Mouse (Mus musculus): ENCODE measurements around the gene Borcs5. TPM values are rescaled to one million over a fixed set of nuclear protein-coding genes. Genes with fewer than 3 reads are reported as not detected.
A peak's percentile ranks its signal among the peaks of the same experiment; 100 is the strongest.

Borcs5 gene
- total and polyA plus RNA-seq, 3 experiments: 8.8 to 19.6 (median 9.1) TPM

- Histone ChIP-seq H3K9me3 (replicated peaks) (no peaks in the 10 kb centered on the region), H3K4me3 (ENCODE audit: low read depth, low read length) (no peak overlapping the region), H3K36me3 (replicated peaks) (peaks cover 22% of the 10 kb centered on the region), H3K27me3 (ENCODE audit: insufficient read depth, low read length) (no peaks in the 10 kb centered on the region), H3K4me1 (ENCODE audit: insufficient read depth, low read depth, low read length) (peaks cover 29% of the 10 kb centered on the region)
- DNase-seq (ENCODE audit: low spot score) (no peak), ATAC-seq (ENCODE audit: extremely low read depth, insufficient number of reproducible peaks, low FRiP score, poor library complexity, severe bottlenecking) (no peak)
- no peak for TF ChIP-seq TAL1 (conservative IDR thresholded peaks at IDR 0.05; ENCODE audit: low read depth, low read length)
- no peak for TF ChIP-seq CTCF (IDR thresholded peaks at IDR 0.05; ENCODE audit: low read depth, low read length)
- TF ChIP-seq POLR2AphosphoS5 (IDR thresholded peaks at IDR 0.05; ENCODE audit: insufficient replicate concordance, low read depth, low read length): no peak
- no peak for TF ChIP-seq GATA2 (IDR thresholded peaks at IDR 0.05; ENCODE audit: borderline replicate concordance, low read depth, low read length)
- no peak for TF ChIP-seq GATA1 (IDR thresholded peaks at IDR 0.05; ENCODE audit: borderline replicate concordance, low read length)
These were observed 61.9 kb downstream of the Borcs5 start for GRCm38 (mm10) chr6:134701211-134701602.

GRCm38 (mm10) chr6:134702184-134702583, 62.9 kb downstream of the Borcs5 start:
- no peaks in the 10 kb centered on the region for H3K9me3 ChIP-seq (replicated peaks)
- peaks cover 21% of the 10 kb centered on the region for H3K36me3 ChIP-seq (replicated peaks)
- TF ChIP-seq TAL1 (conservative IDR thresholded peaks at IDR 0.05; ENCODE audit: low read depth, low read length) (no peak), GATA1 (IDR thresholded peaks at IDR 0.05; ENCODE audit: borderline replicate concordance, low read length) (no peak), CTCF (IDR thresholded peaks at IDR 0.05; ENCODE audit: low read depth, low read length) (no peak), GATA2 (IDR thresholded peaks at IDR 0.05; ENCODE audit: borderline replicate concordance, low read depth, low read length) (no peak), POLR2AphosphoS5 (IDR thresholded peaks at IDR 0.05; ENCODE audit: insufficient replicate concordance, low read depth, low read length) (no peak)
- no peak overlapping the region for H3K4me3 ChIP-seq (ENCODE audit: low read depth, low read length)
- ATAC-seq (ENCODE audit: extremely low read depth, insufficient number of reproducible peaks, low FRiP score, poor library complexity, severe bottlenecking) (no peak), DNase-seq (ENCODE audit: low spot score) (no peak)
- H3K27me3 ChIP-seq (ENCODE audit: insufficient read depth, low read length): no peaks in the 10 kb centered on the region
- H3K4me1 ChIP-seq (ENCODE audit: insufficient read depth, low read depth, low read length): peaks cover 29% of the 10 kb centered on the region

DNA sequence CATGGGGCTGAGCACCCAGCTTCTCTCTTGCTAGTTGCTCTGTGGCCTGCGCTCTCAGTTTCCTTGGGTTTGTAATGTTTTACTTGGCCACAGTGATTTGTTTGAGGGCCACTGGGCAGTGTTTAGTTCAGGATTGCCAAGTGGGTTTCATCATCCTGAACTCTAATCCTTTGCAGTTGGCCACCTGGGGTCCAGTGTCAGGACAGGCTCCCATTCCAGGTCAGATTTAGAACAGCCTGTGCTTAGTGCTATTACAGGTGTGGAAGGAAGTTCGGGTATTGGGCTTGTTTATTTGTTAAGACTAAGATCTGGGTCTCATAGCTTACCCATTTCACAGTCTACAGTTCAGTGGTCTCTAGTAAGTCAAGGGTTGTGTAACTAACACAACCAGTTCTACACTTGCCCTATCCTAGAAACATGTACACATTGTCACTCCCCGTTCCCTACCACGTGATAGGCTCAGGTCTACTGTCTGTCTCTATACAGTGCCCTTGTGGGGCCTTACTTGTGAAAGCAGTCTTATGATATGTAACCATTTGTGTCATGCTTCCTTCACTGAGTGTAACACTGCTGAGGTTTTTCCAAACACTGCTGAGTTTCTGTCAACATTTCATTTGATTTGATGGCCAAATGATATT, 63.9 kb downstream of the Borcs5 start:
- Histone ChIP-seq H3K9me3 (replicated peaks) (no peaks in the 10 kb centered on the region), H3K27me3 (ENCODE audit: insufficient read depth, low read length) (no peaks in the 10 kb centered on the region), H3K4me1 (ENCODE audit: insufficient read depth, low read depth, low read length) (peaks cover 33% of the 10 kb centered on the region), H3K4me3 (ENCODE audit: low read depth, low read length) (no peak overlapping the region), H3K36me3 (replicated peaks) (peaks cover 26% of the 10 kb centered on the region)
- no peak for ATAC-seq (ENCODE audit: extremely low read depth, insufficient number of reproducible peaks, low FRiP score, poor library complexity, severe bottlenecking)
- no peak for TF ChIP-seq GATA2 (IDR thresholded peaks at IDR 0.05; ENCODE audit: borderline replicate concordance, low read depth, low read length)
- no peak for TF ChIP-seq CTCF (IDR thresholded peaks at IDR 0.05; ENCODE audit: low read depth, low read length)
- no peak for DNase-seq (ENCODE audit: low spot score)

- DNase-seq (ENCODE audit: low spot score): no peak
- H3K4me3 ChIP-seq (ENCODE audit: low read depth, low read length): no peak overlapping the region
- TF ChIP-seq TAL1 (conservative IDR thresholded peaks at IDR 0.05; ENCODE audit: low read depth, low read length) (no peak), POLR2AphosphoS5 (IDR thresholded peaks at IDR 0.05; ENCODE audit: insufficient replicate concordance, low read depth, low read length) (no peak), CTCF (IDR thresholded peaks at IDR 0.05; ENCODE audit: low read depth, low read length) (no peak), GATA1 (IDR thresholded peaks at IDR 0.05; ENCODE audit: borderline replicate concordance, low read length) (no peak), GATA2 (IDR thresholded peaks at IDR 0.05; ENCODE audit: borderline replicate concordance, low read depth, low read length) (no peak)
- no peak for ATAC-seq (ENCODE audit: extremely low read depth, insufficient number of reproducible peaks, low FRiP score, poor library complexity, severe bottlenecking)
- no peaks in the 10 kb centered on the region for H3K27me3 ChIP-seq (ENCODE audit: insufficient read depth, low read length)
- no peaks in the 10 kb centered on the region for H3K9me3 ChIP-seq (replicated peaks)
- H3K36me3 ChIP-seq (replicated peaks): peaks cover 44% of the 10 kb centered on the region
- peaks cover 22% of the 10 kb centered on the region for H3K4me1 ChIP-seq (ENCODE audit: insufficient read depth, low read depth, low read length)
These were observed 67.2 kb downstream of the Borcs5 start for GRCm38 (mm10) chr6:134706467-134706866.

- no peak for TF ChIP-seq TAL1 (conservative IDR thresholded peaks at IDR 0.05; ENCODE audit: low read depth, low read length)
These were observed 70.7 kb downstream of the Borcs5 start for GRCm38 (mm10) chr6:134710020-134710419.

DNA sequence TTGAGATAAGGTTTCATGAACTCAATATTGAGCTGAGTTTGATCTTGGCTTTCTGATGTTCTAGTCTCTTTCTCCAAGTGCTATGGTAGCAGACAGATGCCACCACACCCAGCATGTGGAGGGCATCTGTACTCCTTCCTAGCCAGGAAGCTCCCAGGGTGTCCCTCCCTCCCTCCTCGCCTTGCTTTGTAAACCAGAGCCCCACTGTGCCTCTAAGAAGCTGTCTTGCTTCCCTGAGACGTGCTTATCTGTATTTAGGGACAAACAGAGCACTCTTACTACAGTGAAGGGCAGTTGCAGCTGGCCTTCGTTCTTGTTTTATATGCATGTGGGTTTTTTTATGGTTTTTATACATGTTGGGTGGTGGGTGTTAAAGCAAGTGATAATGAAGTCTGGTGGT, 74.0 kb downstream of the Borcs5 start:
- H3K4me3 ChIP-seq (ENCODE audit: low read depth, low read length): no peak overlapping the region
- no peaks in the 10 kb centered on the region; the same call in 1 of the 2 replicates for H3K27me3 ChIP-seq (ENCODE audit: insufficient read depth, low read length)
- H3K4me1 ChIP-seq (ENCODE audit: insufficient read depth, low read depth, low read length): peaks cover 74% of the 10 kb centered on the region
- peaks cover 60% of the 10 kb centered on the region for H3K36me3 ChIP-seq (replicated peaks)
- H3K9me3 ChIP-seq (replicated peaks): no peaks in the 10 kb centered on the region
- ATAC-seq (ENCODE audit: extremely low read depth, insufficient number of reproducible peaks, low FRiP score, poor library complexity, severe bottlenecking) (peak; percentile 29), DNase-seq (ENCODE audit: low spot score) (peak; percentile 58)
- TF ChIP-seq TAL1 (conservative IDR thresholded peaks at IDR 0.05; ENCODE audit: low read depth, low read length) (peak; percentile 63), GATA1 (IDR thresholded peaks at IDR 0.05; ENCODE audit: borderline replicate concordance, low read length) (no peak)

More at GRCm38 (mm10) chr6:134710020-134710419, 70.7 kb downstream of the Borcs5 start:
- peaks cover 53% of the 10 kb centered on the region for H3K36me3 ChIP-seq (replicated peaks)
- peaks cover 53% of the 10 kb centered on the region for H3K4me1 ChIP-seq (ENCODE audit: insufficient read depth, low read depth, low read length)
- ATAC-seq (ENCODE audit: extremely low read depth, insufficient number of reproducible peaks, low FRiP score, poor library complexity, severe bottlenecking) (no peak), DNase-seq (ENCODE audit: low spot score) (no peak)
- H3K27me3 ChIP-seq (ENCODE audit: insufficient read depth, low read length): no peaks in the 10 kb centered on the region
- no peak overlapping the region for H3K4me3 ChIP-seq (ENCODE audit: low read depth, low read length)
- no peaks in the 10 kb centered on the region for H3K9me3 ChIP-seq (replicated peaks)

- no peak overlapping the region for H3K4me3 ChIP-seq (ENCODE audit: low read depth, low read length)
- no peaks in the 10 kb centered on the region for H3K9me3 ChIP-seq (replicated peaks)
- no peak for ATAC-seq (ENCODE audit: extremely low read depth, insufficient number of reproducible peaks, low FRiP score, poor library complexity, severe bottlenecking)
- DNase-seq (ENCODE audit: low spot score): no peak
- H3K4me1 ChIP-seq (ENCODE audit: insufficient read depth, low read depth, low read length): peaks cover 77% of the 10 kb centered on the region
- no peaks in the 10 kb centered on the region; the same call in 1 of the 2 replicates for H3K27me3 ChIP-seq (ENCODE audit: insufficient read depth, low read length)
- H3K36me3 ChIP-seq (replicated peaks): peaks cover 62% of the 10 kb centered on the region
- TF ChIP-seq TAL1 (conservative IDR thresholded peaks at IDR 0.05; ENCODE audit: low read depth, low read length) (no peak), POLR2AphosphoS5 (IDR thresholded peaks at IDR 0.05; ENCODE audit: insufficient replicate concordance, low read depth, low read length) (no peak), CTCF (IDR thresholded peaks at IDR 0.05; ENCODE audit: low read depth, low read length) (no peak), GATA1 (IDR thresholded peaks at IDR 0.05; ENCODE audit: borderline replicate concordance, low read length) (no peak), GATA2 (IDR thresholded peaks at IDR 0.05; ENCODE audit: borderline replicate concordance, low read depth, low read length) (no peak)
These were observed 74.6 kb downstream of the Borcs5 start for GRCm38 (mm10) chr6:134713897-134714296.

Measured in G1E (cell line).